Mouse (Mus musculus) embryonic fibroblast, embryonic 13.5 days (primary cell): ENCODE results near the gene Nfix.

Experiments used
- CTCF ChIP-seq: IDR thresholded peaks from 2 replicates; pipeline ENCODE4 v1.5.1; 2011; ENCODE audit warnings: mild to moderate bottlenecking, control low read depth, low read length, moderate library complexity, borderline replicate concordance; ENCODE audit not compliant: insufficient read depth
- POLR2A ChIP-seq: IDR thresholded peaks from 2 replicates; pipeline ENCODE4 v1.6.1; 2011; ENCODE audit warnings: low read depth, mild to moderate bottlenecking, control low read depth, low read length, moderate library complexity

- TF ChIP-seq POLR2A (no peak), CTCF (no peak)
Measured at GRCm38 (mm10) chr8:84703466-84704249, 96.5 kb downstream of the Nfix start.
